Mouse (Mus musculus): ENCODE results near the gene Gm47289. TPM values are rescaled to one million over a fixed set of nuclear protein-coding genes. Genes with fewer than 3 reads are reported as not detected.

Gm47289 gene
- not detected in 2 replicates for polyA plus RNA-seq (2014; fragmentation: Nextera tagmentation; extraction: Ambion mirVana)

DNA sequence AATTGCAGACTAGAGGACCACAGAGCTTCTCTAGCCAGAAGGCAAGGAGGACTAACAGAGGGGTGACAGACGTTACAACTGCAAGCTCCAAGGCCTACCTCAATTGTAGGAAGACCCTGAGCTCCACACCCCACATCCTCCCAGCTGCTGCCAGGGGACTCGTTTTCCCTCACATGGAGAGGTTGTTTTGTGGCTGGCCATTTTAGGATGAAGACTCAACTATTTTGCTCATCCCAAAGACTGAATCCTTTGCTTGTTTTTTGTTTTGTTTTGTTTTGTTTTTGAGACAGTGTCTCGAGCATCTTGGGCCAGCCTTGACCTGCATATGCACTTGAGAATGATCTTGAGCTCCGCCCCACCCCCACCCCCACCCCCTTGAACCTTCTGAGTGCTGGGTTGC is at the start of gene Gm47289:
Gene Gm47289 (plus strand): TSS at position 301 of the 400 bp plus-strand sequence.
- no peak for DNase-seq (ENCODE audit: low spot score)
- WGBS, result 57% methylated on average over 4 of the region's 4 CpGs

DNA sequence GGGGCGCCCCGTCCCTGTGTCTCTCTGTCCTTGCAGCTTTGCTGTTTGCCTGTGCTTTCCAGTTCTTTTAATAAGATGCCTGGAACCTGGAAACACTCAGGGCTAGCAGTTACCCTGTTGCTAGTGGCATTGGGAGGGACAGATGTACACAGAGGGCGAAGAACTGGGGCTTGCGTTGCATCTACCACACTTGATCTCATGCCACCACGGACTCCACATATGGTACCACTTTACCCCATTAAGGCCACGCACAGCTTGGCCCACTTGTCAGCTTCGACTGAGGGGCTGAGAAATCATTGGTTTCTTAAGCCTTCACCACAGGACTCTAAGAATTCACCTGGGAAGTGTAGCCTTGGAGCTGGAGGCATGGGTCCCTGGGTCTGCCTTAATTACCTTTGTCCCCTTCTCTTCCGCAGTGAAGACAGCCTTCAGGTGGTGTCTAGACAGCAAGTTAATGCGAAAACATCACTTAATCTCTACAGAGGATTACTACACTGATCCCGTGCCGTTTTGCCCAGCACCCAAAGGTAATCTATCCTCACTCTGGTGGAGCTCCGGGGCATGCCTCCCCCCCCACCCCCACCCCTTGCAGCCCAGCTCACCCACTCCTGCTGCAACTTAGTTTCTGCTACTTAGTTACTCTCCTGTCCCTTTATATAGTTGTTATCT is 49.1 kb upstream of the Gm47289 start:
- DNase-seq (ENCODE audit: low spot score) (no peak), ATAC-seq (no peak)
- Histone ChIP-seq H3K4me3 (ENCODE audit: low read depth, low read length) (no peak overlapping the region), H3K27me3 (replicated peaks; ENCODE audit: control insufficient read depth, insufficient read depth, low read length) (no peaks in the 10 kb centered on the region), H3K9ac (ENCODE audit: low read length) (no peak overlapping the region), H3K4me1 (ENCODE audit: control insufficient read depth, insufficient read depth, low read length) (no peaks in the 10 kb centered on the region), H3K27ac (ENCODE audit: low read depth, low read length) (no peak overlapping the region), H3K36me3 (ENCODE audit: control insufficient read depth, insufficient read depth, low read length) (no peaks in the 10 kb centered on the region), H3K4me2 (ENCODE audit: low read length) (no peak overlapping the region), H3K9me3 (replicated peaks; ENCODE audit: control insufficient read depth, low read length) (no peaks in the 10 kb centered on the region)
- WGBS, result 54% methylated on average over 12 of the region's 12 CpGs

More for the DNA sequence above, at the start of gene Gm47289:
- no peak for ATAC-seq
- Histone ChIP-seq H3K4me3 (ENCODE audit: low read depth, low read length) (no peak within 1 kb of the TSS), H3K36me3 (ENCODE audit: control insufficient read depth, insufficient read depth, low read length) (no peaks in the 10 kb centered on the region), H3K4me1 (ENCODE audit: control insufficient read depth, insufficient read depth, low read length) (no peaks in the 10 kb centered on the region), H3K27me3 (replicated peaks; ENCODE audit: control insufficient read depth, insufficient read depth, low read length) (no peaks in the 10 kb centered on the region), H3K27ac (ENCODE audit: low read depth, low read length) (no peak within 1 kb of the TSS), H3K4me2 (ENCODE audit: low read length) (no peak within 1 kb of the TSS), H3K9ac (ENCODE audit: low read length) (no peak within 1 kb of the TSS), H3K9me3 (replicated peaks; ENCODE audit: control insufficient read depth, low read length) (no peaks in the 10 kb centered on the region)

DNA sequence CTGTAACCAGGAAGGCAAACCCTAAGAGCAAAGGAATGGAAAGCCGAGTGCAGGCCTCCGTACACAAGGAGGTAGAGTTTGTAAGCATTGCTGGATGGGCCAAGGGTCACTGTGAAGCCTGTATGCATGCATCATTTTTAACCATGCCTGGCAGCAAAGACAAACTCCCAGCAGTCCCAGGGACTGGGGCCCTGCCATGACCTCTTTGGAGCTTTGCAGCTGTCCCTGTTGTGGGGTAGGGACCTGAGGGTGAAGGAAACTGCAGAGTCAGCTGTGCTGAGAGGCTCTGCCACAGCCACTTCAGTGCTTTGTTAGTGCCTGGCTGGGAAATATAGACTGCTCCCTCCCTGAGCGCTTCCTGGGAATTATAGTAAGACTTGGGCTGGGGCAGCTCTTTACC is 48.3 kb upstream of the Gm47289 start:
- H3K9ac ChIP-seq (ENCODE audit: low read length), result no peak overlapping the region
- no peak for DNase-seq (ENCODE audit: low spot score)
- no peak for ATAC-seq
- H3K27me3 ChIP-seq (replicated peaks; ENCODE audit: control insufficient read depth, insufficient read depth, low read length), result no peaks in the 10 kb centered on the region
- 45% methylated on average over 3 of the region's 3 CpGs for WGBS
- no peak overlapping the region for H3K27ac ChIP-seq (ENCODE audit: low read depth, low read length)
- H3K4me3 ChIP-seq (ENCODE audit: low read depth, low read length), result no peak overlapping the region
- no peaks in the 10 kb centered on the region for H3K36me3 ChIP-seq (ENCODE audit: control insufficient read depth, insufficient read depth, low read length)
- H3K4me1 ChIP-seq (ENCODE audit: control insufficient read depth, insufficient read depth, low read length), result no peaks in the 10 kb centered on the region
- no peaks in the 10 kb centered on the region for H3K9me3 ChIP-seq (replicated peaks; ENCODE audit: control insufficient read depth, low read length)
- no peak overlapping the region for H3K4me2 ChIP-seq (ENCODE audit: low read length)

DNA sequence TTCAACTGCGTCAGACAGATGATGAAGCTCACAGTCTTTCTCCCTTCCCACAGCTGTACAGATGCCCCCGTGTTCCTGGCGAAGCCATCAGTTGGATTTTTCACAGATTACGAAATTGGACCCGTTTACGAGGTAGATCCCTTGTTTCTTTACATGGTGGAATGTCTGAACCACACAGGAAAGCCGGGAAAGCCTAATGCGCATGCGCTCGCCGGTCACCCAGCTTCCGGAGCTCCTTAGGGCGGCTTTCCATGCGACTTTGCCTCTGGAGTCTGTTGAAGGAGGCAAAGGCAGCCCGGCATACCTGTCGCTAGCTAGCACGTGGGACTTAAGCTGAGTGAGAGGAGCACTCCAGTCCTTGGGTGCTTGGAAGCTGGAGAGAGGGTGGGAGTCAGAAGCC is 44.0 kb upstream of the Gm47289 start:
- no peak overlapping the region for H3K9ac ChIP-seq (ENCODE audit: low read length)
- no peaks in the 10 kb centered on the region for H3K4me1 ChIP-seq (ENCODE audit: control insufficient read depth, insufficient read depth, low read length)
- no peaks in the 10 kb centered on the region for H3K27me3 ChIP-seq (replicated peaks; ENCODE audit: control insufficient read depth, insufficient read depth, low read length)
- WGBS, result 91% methylated on average over 17 of the region's 17 CpGs
- no peak overlapping the region for H3K4me3 ChIP-seq (ENCODE audit: low read depth, low read length)
- DNase-seq (ENCODE audit: low spot score) (no peak), ATAC-seq (no peak)
- H3K4me2 ChIP-seq (ENCODE audit: low read length), result no peak overlapping the region
- H3K9me3 ChIP-seq (replicated peaks; ENCODE audit: control insufficient read depth, low read length), result no peaks in the 10 kb centered on the region
- no peaks in the 10 kb centered on the region for H3K36me3 ChIP-seq (ENCODE audit: control insufficient read depth, insufficient read depth, low read length)
- no peak overlapping the region for H3K27ac ChIP-seq (ENCODE audit: low read depth, low read length)

DNA sequence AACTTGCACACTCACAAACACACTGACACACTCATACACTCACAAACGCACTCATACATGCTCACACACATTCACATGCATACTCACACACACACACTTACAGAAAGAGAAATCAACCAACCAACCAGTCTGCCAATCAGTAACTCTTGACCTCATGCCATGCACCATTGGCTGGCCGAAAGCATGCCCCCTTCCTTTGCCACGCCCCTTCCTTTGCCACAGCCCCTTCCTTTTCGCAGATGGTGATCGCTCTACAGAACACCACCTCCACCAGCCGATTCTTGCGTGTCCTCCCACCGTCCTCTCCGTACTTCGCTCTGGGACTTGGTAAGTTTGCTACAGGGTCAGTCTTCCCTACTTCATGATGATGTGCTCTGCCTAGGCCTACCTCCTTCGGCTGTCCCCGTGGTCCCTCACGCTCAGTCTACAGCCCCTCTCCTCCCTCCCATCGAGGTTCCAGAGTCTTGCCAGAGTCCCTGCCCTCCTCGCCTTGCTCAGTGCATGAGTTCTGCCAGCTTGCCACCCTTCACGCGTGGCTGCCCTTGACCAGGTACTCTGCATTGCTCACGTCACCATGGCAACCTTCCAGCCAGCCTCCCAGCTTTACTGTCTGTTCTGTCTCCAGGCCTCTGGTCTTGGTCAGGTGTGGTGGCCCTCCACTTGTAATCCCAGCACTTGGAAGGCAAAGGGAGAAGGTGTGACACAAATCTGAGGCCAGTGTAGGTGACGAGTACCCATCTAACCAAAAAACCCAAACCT is 39.4 kb upstream of the Gm47289 start:
- Histone ChIP-seq H3K4me1 (ENCODE audit: control insufficient read depth, insufficient read depth, low read length) (no peaks in the 10 kb centered on the region), H3K4me2 (ENCODE audit: low read length) (no peak overlapping the region), H3K27me3 (replicated peaks; ENCODE audit: control insufficient read depth, insufficient read depth, low read length) (no peaks in the 10 kb centered on the region), H3K9ac (ENCODE audit: low read length) (no peak overlapping the region), H3K36me3 (ENCODE audit: control insufficient read depth, insufficient read depth, low read length) (no peaks in the 10 kb centered on the region), H3K27ac (ENCODE audit: low read depth, low read length) (no peak overlapping the region), H3K4me3 (ENCODE audit: low read depth, low read length) (no peak overlapping the region), H3K9me3 (replicated peaks; ENCODE audit: control insufficient read depth, low read length) (no peaks in the 10 kb centered on the region)
- 80% methylated on average over 19 of the region's 19 CpGs for WGBS
- DNase-seq (ENCODE audit: low spot score), result no peak
- no peak for ATAC-seq

DNA sequence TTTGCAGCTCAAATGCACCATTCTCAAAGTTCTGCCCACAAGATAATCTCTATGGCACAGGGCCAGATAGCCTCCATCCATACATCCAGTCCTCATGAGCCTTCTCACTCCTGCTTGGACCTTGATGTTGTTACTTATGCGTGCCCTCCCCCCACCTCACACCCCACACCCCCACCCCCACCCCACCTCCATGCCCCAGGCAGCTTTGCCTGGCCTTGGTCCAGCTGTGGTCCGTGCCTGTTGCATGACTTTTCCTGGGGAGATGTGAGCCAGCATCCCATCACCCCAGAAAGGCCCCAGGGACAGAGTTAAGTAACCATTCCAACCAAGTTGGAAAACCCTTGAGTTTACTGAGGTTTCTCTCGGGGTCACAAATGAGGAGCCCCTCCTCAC is 38.8 kb upstream of the Gm47289 start:
- Histone ChIP-seq H3K9ac (ENCODE audit: low read length) (no peak overlapping the region), H3K4me1 (ENCODE audit: control insufficient read depth, insufficient read depth, low read length) (no peaks in the 10 kb centered on the region), H3K9me3 (replicated peaks; ENCODE audit: control insufficient read depth, low read length) (no peaks in the 10 kb centered on the region), H3K36me3 (ENCODE audit: control insufficient read depth, insufficient read depth, low read length) (no peaks in the 10 kb centered on the region), H3K27me3 (replicated peaks; ENCODE audit: control insufficient read depth, insufficient read depth, low read length) (no peaks in the 10 kb centered on the region), H3K4me3 (ENCODE audit: low read depth, low read length) (no peak overlapping the region), H3K4me2 (ENCODE audit: low read length) (no peak overlapping the region), H3K27ac (ENCODE audit: low read depth, low read length) (no peak overlapping the region)
- 78% methylated on average over 3 of the region's 3 CpGs for WGBS
- DNase-seq (ENCODE audit: low spot score) (no peak), ATAC-seq (no peak)

DNA sequence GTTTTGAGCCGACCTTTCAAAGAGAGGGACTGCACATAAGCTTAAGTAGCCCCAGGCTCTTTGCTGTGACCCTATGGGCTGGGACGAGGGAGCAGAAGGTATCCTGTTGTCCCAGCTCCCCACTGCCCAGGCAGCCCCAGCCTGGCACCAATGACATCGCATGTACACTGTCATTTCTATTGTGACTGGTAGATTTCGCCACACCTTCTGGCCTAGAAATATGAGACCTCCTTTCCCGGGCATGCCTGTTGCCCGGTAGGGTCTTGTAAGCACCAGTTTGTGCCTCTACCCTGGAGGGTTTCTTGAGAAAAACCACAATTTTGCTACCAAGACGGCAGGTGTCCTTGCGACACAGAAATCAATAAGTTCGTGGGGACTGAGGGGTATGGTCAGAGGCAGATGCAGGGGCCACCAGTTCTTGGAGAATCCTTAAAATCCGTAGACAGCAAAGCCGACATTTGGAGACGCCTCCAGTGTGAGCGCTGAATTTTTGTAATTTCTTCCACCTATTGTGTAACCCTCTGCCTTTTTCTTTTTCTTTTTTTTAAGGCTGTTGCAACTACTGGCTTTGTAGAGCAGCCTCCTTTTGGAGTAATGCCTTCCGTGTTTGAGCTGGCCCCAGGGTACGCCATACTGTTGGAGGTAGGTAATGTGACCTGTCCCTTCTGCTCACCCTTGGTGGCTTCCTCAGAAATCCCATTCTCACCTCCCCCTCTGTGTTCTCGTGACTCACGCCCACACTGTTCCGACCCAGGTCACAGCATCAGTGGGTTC is 36.2 kb upstream of the Gm47289 start:
- Histone ChIP-seq H3K9ac (ENCODE audit: low read length) (no peak overlapping the region), H3K27ac (ENCODE audit: low read depth, low read length) (no peak overlapping the region), H3K9me3 (replicated peaks; ENCODE audit: control insufficient read depth, low read length) (no peaks in the 10 kb centered on the region), H3K4me3 (ENCODE audit: low read depth, low read length) (no peak overlapping the region), H3K27me3 (replicated peaks; ENCODE audit: control insufficient read depth, insufficient read depth, low read length) (no peaks in the 10 kb centered on the region), H3K36me3 (ENCODE audit: control insufficient read depth, insufficient read depth, low read length) (no peaks in the 10 kb centered on the region), H3K4me1 (ENCODE audit: control insufficient read depth, insufficient read depth, low read length) (no peaks in the 10 kb centered on the region), H3K4me2 (ENCODE audit: low read length) (no peak overlapping the region)
- WGBS, result 90% methylated on average over 18 of the region's 18 CpGs
- ATAC-seq (no peak), DNase-seq (ENCODE audit: low spot score) (no peak)

DNA sequence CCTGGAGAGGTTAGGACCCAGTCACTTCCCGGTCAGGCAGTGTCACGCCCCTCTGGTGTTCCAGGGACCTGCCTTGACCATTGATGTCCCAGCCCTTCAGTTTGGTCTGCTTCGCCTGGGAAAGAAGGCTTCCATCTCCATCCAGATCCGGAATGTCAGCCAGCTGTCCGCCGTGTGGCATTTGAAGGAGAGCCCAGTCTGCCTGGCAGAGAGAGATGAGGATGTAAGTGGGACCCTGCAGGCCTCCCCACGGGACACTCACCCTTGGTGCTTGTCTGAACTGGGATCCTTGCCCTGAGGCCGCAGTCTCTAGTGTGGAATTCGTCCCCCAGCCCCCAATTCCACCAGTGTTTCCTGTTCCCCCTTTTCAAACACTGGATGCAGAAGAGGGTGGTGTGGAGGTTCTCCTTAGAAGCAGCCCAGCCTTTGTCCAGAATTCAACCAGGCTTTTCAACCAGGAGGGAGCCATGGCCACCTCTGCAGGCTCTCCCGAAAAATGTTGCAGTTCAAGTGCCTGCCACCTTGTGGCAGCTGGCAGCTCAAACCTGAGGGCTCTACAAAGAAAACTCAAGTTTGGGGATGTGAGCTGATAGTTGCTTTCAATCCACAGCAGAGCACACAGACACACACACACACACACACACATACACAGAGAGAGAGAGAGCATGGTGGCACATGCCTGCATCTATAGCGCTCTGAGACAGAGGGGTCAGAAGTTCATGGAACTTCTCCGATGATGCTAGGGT is 30.4 kb upstream of the Gm47289 start:
- H3K4me3 ChIP-seq (ENCODE audit: low read depth, low read length), result no peak overlapping the region
- H3K27me3 ChIP-seq (replicated peaks; ENCODE audit: control insufficient read depth, insufficient read depth, low read length), result no peaks in the 10 kb centered on the region
- H3K4me2 ChIP-seq (ENCODE audit: low read length), result no peak overlapping the region
- H3K4me1 ChIP-seq (ENCODE audit: control insufficient read depth, insufficient read depth, low read length), result no peaks in the 10 kb centered on the region
- WGBS, result 86% methylated on average over 12 of the region's 12 CpGs
- H3K9ac ChIP-seq (ENCODE audit: low read length), result no peak overlapping the region
- no peaks in the 10 kb centered on the region for H3K9me3 ChIP-seq (replicated peaks; ENCODE audit: control insufficient read depth, low read length)
- DNase-seq (ENCODE audit: low spot score) (no peak), ATAC-seq (no peak)
- no peak overlapping the region for H3K27ac ChIP-seq (ENCODE audit: low read depth, low read length)
- H3K36me3 ChIP-seq (ENCODE audit: control insufficient read depth, insufficient read depth, low read length), result no peaks in the 10 kb centered on the region

Data from forebrain, embryonic 14.5 days (tissue).